Comparison of ENCODE assay signal across 7 mouse cellular contexts in genomic region chr15:81694891-81695290, GRCm38 (mm10). TPM values are rescaled to one million over a fixed set of nuclear protein-coding genes. Genes with fewer than 3 reads are reported as not detected.
DNase-seq lines count a peak whose midpoint lies in the region; ATAC-seq and TF ChIP-seq lines count a peak whose summit lies in the region.

No protein-coding gene starts in this region.

- no peaks in the 10 kb centered on the region for H3K9me3 ChIP-seq in lung, postnatal 0 days (ENCODE audit: low read length)
- H3K9me3 ChIP-seq in forebrain, embryonic 15.5 days: no peaks in the 10 kb centered on the region
- H3K9me3 ChIP-seq in limb, embryonic 14.5 days (ENCODE audit: control insufficient read depth, low read length): no peaks in the 10 kb centered on the region
- no peaks in the 10 kb centered on the region for H3K9me3 ChIP-seq in stomach, embryonic 15.5 days

- TF ChIP-seq CTCF in lung, postnatal 0 days (IDR thresholded peaks at IDR 0.05): no peak

- no peak for DNase-seq in lung, postnatal 0 days (ENCODE audit: low spot score)
- DNase-seq in lung, adult 18-20 months: no peak
- no peak for DNase-seq in limb, embryonic 14.5 days (ENCODE audit: low spot score)
- DNase-seq in B cell, adult 2 months: no peak
- no peak for DNase-seq in layer of hippocampus, adult 18-20 months (ENCODE audit: low spot score in 2 of 2)

- H3K27ac ChIP-seq in lung, postnatal 0 days (ENCODE audit: low read length): no peak overlapping the region
- no peak overlapping the region for H3K27ac ChIP-seq in forebrain, embryonic 15.5 days (replicated peaks)
- H3K27ac ChIP-seq in limb, embryonic 14.5 days (replicated peaks; ENCODE audit: low read depth, low read length): no peak overlapping the region
- H3K27ac ChIP-seq in stomach, embryonic 15.5 days: no peak overlapping the region

- WGBS in lung, postnatal 0 days: 26% methylated on average over 16 of the region's 19 CpGs
- 33% methylated on average over 19 of the region's 19 CpGs for WGBS in forebrain, embryonic 15.5 days
- 23% methylated on average over 18 of the region's 19 CpGs for WGBS in limb, embryonic 14.5 days
- 29% methylated on average over 18 of the region's 19 CpGs for WGBS in stomach, embryonic 15.5 days

- no peaks in the 10 kb centered on the region for H3K36me3 ChIP-seq in lung, postnatal 0 days (ENCODE audit: insufficient read depth, low read length)
- H3K36me3 ChIP-seq in forebrain, embryonic 15.5 days: no peaks in the 10 kb centered on the region
- no peaks in the 10 kb centered on the region; the same call in 1 of the 2 replicates for H3K36me3 ChIP-seq in limb, embryonic 14.5 days (ENCODE audit: control insufficient read depth, insufficient read depth, low read length)
- no peaks in the 10 kb centered on the region for H3K36me3 ChIP-seq in stomach, embryonic 15.5 days

- ATAC-seq in lung, postnatal 0 days: no peak
- no peak for ATAC-seq in forebrain, embryonic 15.5 days (replicated peaks)
- no peak for ATAC-seq in limb, embryonic 14.5 days (ENCODE audit: low FRiP score, low read depth)
- 0 out of 2 replicates have a peak, but pooled peaks have one; percentile 2 for ATAC-seq in stomach, embryonic 15.5 days (ENCODE audit: insufficient read depth, low FRiP score, low read depth)

- H3K4me1 ChIP-seq in lung, postnatal 0 days (ENCODE audit: insufficient read depth, low read depth, low read length): no peaks in the 10 kb centered on the region; the same call in 1 of the 2 replicates
- H3K4me1 ChIP-seq in forebrain, embryonic 15.5 days: peaks cover 18% of the 10 kb centered on the region
- peaks cover 17% of the 10 kb centered on the region; the same call in 1 of the 2 replicates for H3K4me1 ChIP-seq in limb, embryonic 14.5 days (ENCODE audit: control insufficient read depth, insufficient read depth, low read length)
- H3K4me1 ChIP-seq in stomach, embryonic 15.5 days: peaks cover 20% of the 10 kb centered on the region

- no peak for TF ChIP-seq POLR2A in limb, embryonic 14.5 days (IDR thresholded peaks at IDR 0.05; ENCODE audit: borderline replicate concordance, extremely low read depth, insufficient read depth, insufficient read length)

- H3K9ac ChIP-seq in lung, postnatal 0 days (replicated peaks; ENCODE audit: low read depth): peak overlapping the region; percentile 39; the same call in 1 of the 2 replicates
- peak overlapping the region; percentile 58 for H3K9ac ChIP-seq in forebrain, embryonic 15.5 days (replicated peaks)
- H3K9ac ChIP-seq in limb, embryonic 14.5 days (ENCODE audit: low read depth, low read length, severe bottlenecking): peak overlapping the region; percentile 81
- peak overlapping the region; percentile 58; the same call in 1 of the 2 replicates for H3K9ac ChIP-seq in stomach, embryonic 15.5 days

- H3K4me3 ChIP-seq in lung, postnatal 0 days (ENCODE audit: low read depth, low read length): peak overlapping the region; percentile 47
- H3K4me3 ChIP-seq in forebrain, embryonic 15.5 days: peak overlapping the region; percentile 51
- H3K4me3 ChIP-seq in limb, embryonic 14.5 days (replicated peaks; ENCODE audit: low read length): peak overlapping the region; percentile 59
- peak overlapping the region; percentile 53 for H3K4me3 ChIP-seq in stomach, embryonic 15.5 days (replicated peaks)

- H3K4me2 ChIP-seq in lung, postnatal 0 days (replicated peaks; ENCODE audit: low read depth, low read length): peak overlapping the region; percentile 98
- peak overlapping the region; percentile 68 for H3K4me2 ChIP-seq in forebrain, embryonic 15.5 days (replicated peaks)
- peak overlapping the region; percentile 93 for H3K4me2 ChIP-seq in limb, embryonic 14.5 days (replicated peaks; ENCODE audit: low read depth, low read length, severe bottlenecking)
- peak overlapping the region; percentile 98 for H3K4me2 ChIP-seq in stomach, embryonic 15.5 days

- no peak for TF ChIP-seq EP300 in lung, postnatal 0 days (IDR thresholded peaks at IDR 0.05)

- peaks cover 19% of the 10 kb centered on the region; the same call in 1 of the 2 replicates for H3K27me3 ChIP-seq in lung, postnatal 0 days (replicated peaks; ENCODE audit: insufficient read depth, low read length)
- peaks cover 21% of the 10 kb centered on the region for H3K27me3 ChIP-seq in forebrain, embryonic 15.5 days
- peaks cover 21% of the 10 kb centered on the region for H3K27me3 ChIP-seq in limb, embryonic 14.5 days (ENCODE audit: control insufficient read depth, insufficient read depth, low read length)
- H3K27me3 ChIP-seq in stomach, embryonic 15.5 days (replicated peaks): peaks cover 26% of the 10 kb centered on the region

RNA-seq across cellular contexts. Expression of gene Chadl, which starts 2.2 kb away (rescaled TPM):
- 2.6 and 2.7 TPM in 2 replicates for polyA plus RNA-seq in lung, postnatal 0 days (2015; fragmentation: Nextera tagmentation; extraction: Ambion mirVana)
- 19.8 and 20.1 TPM in 2 replicates for polyA plus RNA-seq in forebrain, embryonic 15.5 days (2015; fragmentation: Nextera tagmentation; extraction: Ambion mirVana)
- polyA plus RNA-seq in limb, embryonic 14.5 days (2012; rRNA removed): 46.3 and 87.4 TPM in 2 replicates
- polyA plus RNA-seq in limb, embryonic 14.5 days (2014; fragmentation: Nextera tagmentation; extraction: Ambion mirVana): 22.6 and 27.4 TPM in 2 replicates
- 3.7 and 4.1 TPM in 2 replicates for polyA plus RNA-seq in stomach, embryonic 15.5 days (2015; fragmentation: Nextera tagmentation; extraction: Ambion mirVana)
- 10 to 100 TPM in 1 of 2 experiments, 1 to 10 TPM in 1; 9.7 to 11.8 TPM for total RNA-seq in layer of hippocampus, adult 18-20 months (2021)

RNA-seq across cellular contexts. Expression of gene L3mbtl2, which starts 31.2 kb away (rescaled TPM):
- polyA plus RNA-seq in lung, postnatal 0 days (2015; fragmentation: Nextera tagmentation; extraction: Ambion mirVana): 9.4 and 9.6 TPM in 2 replicates
- 31.6 and 31.9 TPM in 2 replicates for polyA plus RNA-seq in forebrain, embryonic 15.5 days (2015; fragmentation: Nextera tagmentation; extraction: Ambion mirVana)
- polyA plus RNA-seq in limb, embryonic 14.5 days (2012; rRNA removed): 16.2 and 18.1 TPM in 2 replicates
- 14.5 and 15.9 TPM in 2 replicates for polyA plus RNA-seq in limb, embryonic 14.5 days (2014; fragmentation: Nextera tagmentation; extraction: Ambion mirVana)
- polyA plus RNA-seq in stomach, embryonic 15.5 days (2015; fragmentation: Nextera tagmentation; extraction: Ambion mirVana): 19.3 and 19.7 TPM in 2 replicates
- total RNA-seq in layer of hippocampus, adult 18-20 months (2021): 10 to 100 TPM; 37.1 to 44.8 TPM

RNA-seq across cellular contexts. Expression of gene Zc3h7b, which starts 50.0 kb away (rescaled TPM):
- polyA plus RNA-seq in lung, postnatal 0 days (2015; fragmentation: Nextera tagmentation; extraction: Ambion mirVana): 13.8 and 13.9 TPM in 2 replicates
- 50.2 and 50.7 TPM in 2 replicates for polyA plus RNA-seq in forebrain, embryonic 15.5 days (2015; fragmentation: Nextera tagmentation; extraction: Ambion mirVana)
- 61.9 and 70.8 TPM in 2 replicates for polyA plus RNA-seq in limb, embryonic 14.5 days (2012; rRNA removed)
- polyA plus RNA-seq in limb, embryonic 14.5 days (2014; fragmentation: Nextera tagmentation; extraction: Ambion mirVana): 38.5 and 43.2 TPM in 2 replicates
- 23.8 and 24.1 TPM in 2 replicates for polyA plus RNA-seq in stomach, embryonic 15.5 days (2015; fragmentation: Nextera tagmentation; extraction: Ambion mirVana)
- total RNA-seq in layer of hippocampus, adult 18-20 months (2021): 100 to 1,000 TPM; 154 to 159 TPM

RNA-seq across cellular contexts. Expression of gene Rangap1, which starts 50.4 kb away (rescaled TPM):
- 17.9 and 24.6 TPM in 2 replicates for polyA plus RNA-seq in lung, postnatal 0 days (2015; fragmentation: Nextera tagmentation; extraction: Ambion mirVana)
- polyA plus RNA-seq in forebrain, embryonic 15.5 days (2015; fragmentation: Nextera tagmentation; extraction: Ambion mirVana): 130 and 131 TPM in 2 replicates
- 69.7 and 74.3 TPM in 2 replicates for polyA plus RNA-seq in limb, embryonic 14.5 days (2012; rRNA removed)
- polyA plus RNA-seq in limb, embryonic 14.5 days (2014; fragmentation: Nextera tagmentation; extraction: Ambion mirVana): 83.7 and 86.6 TPM in 2 replicates
- 97.8 and 106 TPM in 2 replicates for polyA plus RNA-seq in stomach, embryonic 15.5 days (2015; fragmentation: Nextera tagmentation; extraction: Ambion mirVana)
- total RNA-seq in layer of hippocampus, adult 18-20 months (2021): 100 to 1,000 TPM; 158 to 167 TPM
